Comparison of ENCODE assay signal across 16 mouse cellular contexts in genomic region chr6:136645754-136646153, GRCm38 (mm10). TPM values are rescaled to one million over a fixed set of nuclear protein-coding genes. Genes with fewer than 3 reads are reported as not detected.
A peak's percentile ranks its signal among the peaks of the same experiment; 100 is the strongest.
DNase-seq lines count a peak whose midpoint lies in the region; ATAC-seq and TF ChIP-seq lines count a peak whose summit lies in the region.
"Had no signal": no experiment of that assay in that cellular context is flagged by ENCODE, and none has a peak within 500 bp of the region (broad histone marks: within the 10 kb centered on the region; RNA-seq: fewer than 3 reads in every experiment).

No protein-coding gene starts in this region.

- TF ChIP-seq CTCF in midbrain, postnatal 0 days (IDR thresholded peaks at IDR 0.05): no peak

- no peak overlapping the region for H3K4me3 ChIP-seq in embryonic facial prominence, embryonic 11.5 days (ENCODE audit: low read depth, low read length)
- no peak overlapping the region for H3K4me3 ChIP-seq in embryonic facial prominence, embryonic 10.5 days
- no peak overlapping the region for H3K4me3 ChIP-seq in midbrain, embryonic 11.5 days (ENCODE audit: low read depth, low read length)
- H3K4me3 ChIP-seq in midbrain, postnatal 0 days (ENCODE audit: low read depth, low read length): no peak overlapping the region
- H3K4me3 ChIP-seq in limb, embryonic 13.5 days: no peak overlapping the region
- no peak overlapping the region for H3K4me3 ChIP-seq in neural tube, embryonic 15.5 days (replicated peaks)
- H3K4me3 ChIP-seq: erythroblast, embryonic 14.5 days; megakaryocyte, embryonic 14.5 days had no signal

- H3K9me3 ChIP-seq in embryonic facial prominence, embryonic 11.5 days (replicated peaks; ENCODE audit: control insufficient read depth, low read length): no peaks in the 10 kb centered on the region
- H3K9me3 ChIP-seq in embryonic facial prominence, embryonic 10.5 days: 0 out of 2 replicates have a peak, but pooled peaks cover 3% of the 10 kb centered on the region
- H3K9me3 ChIP-seq in midbrain, embryonic 11.5 days (ENCODE audit: control insufficient read depth, low read length): no peaks in the 10 kb centered on the region; the same call in 1 of the 2 replicates
- H3K9me3 ChIP-seq in midbrain, postnatal 0 days (ENCODE audit: low read length): no peaks in the 10 kb centered on the region
- peaks cover 17% of the 10 kb centered on the region for H3K9me3 ChIP-seq in limb, embryonic 13.5 days
- no peaks in the 10 kb centered on the region for H3K9me3 ChIP-seq in neural tube, embryonic 15.5 days (replicated peaks)

- no peak overlapping the region for H3K9ac ChIP-seq in embryonic facial prominence, embryonic 11.5 days (replicated peaks; ENCODE audit: low read length)
- no peak overlapping the region for H3K9ac ChIP-seq in midbrain, embryonic 11.5 days (ENCODE audit: low read length)
- H3K9ac ChIP-seq in midbrain, postnatal 0 days (replicated peaks; ENCODE audit: low read length, poor library complexity, severe bottlenecking): no peak overlapping the region
- H3K9ac ChIP-seq in limb, embryonic 13.5 days: no peak overlapping the region
- no peak overlapping the region for H3K9ac ChIP-seq in neural tube, embryonic 15.5 days (replicated peaks)

- no peaks in the 10 kb centered on the region for H3K27me3 ChIP-seq in embryonic facial prominence, embryonic 11.5 days (ENCODE audit: control insufficient read depth, insufficient read depth, low read length)
- no peaks in the 10 kb centered on the region for H3K27me3 ChIP-seq in embryonic facial prominence, embryonic 10.5 days (replicated peaks; ENCODE audit: low read depth, poor library complexity, severe bottlenecking)
- no peaks in the 10 kb centered on the region for H3K27me3 ChIP-seq in midbrain, embryonic 11.5 days (ENCODE audit: control insufficient read depth, insufficient read depth, low read length)
- H3K27me3 ChIP-seq in midbrain, postnatal 0 days (ENCODE audit: insufficient read depth, low read length): no peaks in the 10 kb centered on the region
- no peaks in the 10 kb centered on the region for H3K27me3 ChIP-seq in limb, embryonic 13.5 days
- H3K27me3 ChIP-seq in neural tube, embryonic 15.5 days (replicated peaks): no peaks in the 10 kb centered on the region
- H3K27me3 ChIP-seq: megakaryocyte, embryonic 14.5 days had no signal

- H3K36me3 ChIP-seq in embryonic facial prominence, embryonic 11.5 days (replicated peaks; ENCODE audit: control insufficient read depth, insufficient read depth, low read depth, low read length): no peaks in the 10 kb centered on the region
- no peaks in the 10 kb centered on the region for H3K36me3 ChIP-seq in embryonic facial prominence, embryonic 10.5 days (replicated peaks)
- no peaks in the 10 kb centered on the region for H3K36me3 ChIP-seq in midbrain, embryonic 11.5 days (ENCODE audit: control insufficient read depth, insufficient read depth, low read length)
- no peaks in the 10 kb centered on the region for H3K36me3 ChIP-seq in midbrain, postnatal 0 days (ENCODE audit: insufficient read depth, low read length)
- no peaks in the 10 kb centered on the region for H3K36me3 ChIP-seq in limb, embryonic 13.5 days
- H3K36me3 ChIP-seq in neural tube, embryonic 15.5 days: no peaks in the 10 kb centered on the region

- WGBS in embryonic facial prominence, embryonic 11.5 days: 56% methylated on average over 9 of the region's 9 CpGs
- 61% methylated on average over 9 of the region's 9 CpGs for WGBS in embryonic facial prominence, embryonic 10.5 days
- 74% methylated on average over 9 of the region's 9 CpGs for WGBS in midbrain, embryonic 11.5 days
- 68% methylated on average over 9 of the region's 9 CpGs for WGBS in midbrain, postnatal 0 days
- whole genome bisulfite sequencing in limb, embryonic 13.5 days: 41% methylated on average over 9 of the region's 9 CpGs
- 33% methylated on average over 9 of the region's 9 CpGs for WGBS in neural tube, embryonic 15.5 days

- DNase-seq in embryonic facial prominence, embryonic 11.5 days (ENCODE audit: low spot score): peak; percentile 3
- no peak for DNase-seq in embryonic facial prominence, embryonic 10.5 days (ENCODE audit: low spot score)
- peak; percentile 19 for DNase-seq in midbrain, embryonic 11.5 days (ENCODE audit: low spot score, missing footprints)
- DNase-seq in midbrain, postnatal 0 days (ENCODE audit: low spot score): no peak
- DNase-seq in natural killer cell, adult 2 months (ENCODE audit: low spot score in 2 of 2): no peak
- no peak for DNase-seq in gastrocnemius, postnatal 4 days (ENCODE audit: low spot score in 2 of 2)
- DNase-seq: adrenal gland, postnatal 10 days; cerebellum, postnatal 10 days; gastrocnemius, postnatal 10 days; heart, postnatal 14 days; kidney, postnatal 14 days; thymus, postnatal 25 days had no signal

- H3K4me2 ChIP-seq in embryonic facial prominence, embryonic 11.5 days (ENCODE audit: low read depth, low read length): no peak overlapping the region
- H3K4me2 ChIP-seq in midbrain, embryonic 11.5 days: no peak overlapping the region
- no peak overlapping the region for H3K4me2 ChIP-seq in midbrain, postnatal 0 days (ENCODE audit: low read depth, low read length, poor library complexity, severe bottlenecking)
- H3K4me2 ChIP-seq in limb, embryonic 13.5 days (replicated peaks): peak overlapping the region; percentile 30; the same call in 1 of the 2 replicates
- peak overlapping the region; percentile 35 for H3K4me2 ChIP-seq in neural tube, embryonic 15.5 days

- H3K27ac ChIP-seq in embryonic facial prominence, embryonic 11.5 days (replicated peaks; ENCODE audit: low read depth, low read length): no peak overlapping the region
- no peak overlapping the region for H3K27ac ChIP-seq in embryonic facial prominence, embryonic 10.5 days (replicated peaks)
- no peak overlapping the region for H3K27ac ChIP-seq in midbrain, embryonic 11.5 days (ENCODE audit: low read depth, low read length)
- H3K27ac ChIP-seq in midbrain, postnatal 0 days (ENCODE audit: low read depth, low read length): no peak overlapping the region
- no peak overlapping the region for H3K27ac ChIP-seq in limb, embryonic 13.5 days
- H3K27ac ChIP-seq in neural tube, embryonic 15.5 days (replicated peaks): no peak overlapping the region; the same call in 1 of the 2 replicates

- ATAC-seq in embryonic facial prominence, embryonic 11.5 days (replicated peaks; ENCODE audit: insufficient number of reproducible peaks, low FRiP score, low TSS enrichment, low read depth): no peak
- ATAC-seq in midbrain, embryonic 11.5 days (ENCODE audit: low FRiP score): no peak
- no peak for ATAC-seq in midbrain, postnatal 0 days (ENCODE audit: low FRiP score)
- no peak; the same call in 1 of the 2 replicates for ATAC-seq in limb, embryonic 13.5 days (ENCODE audit: low FRiP score, low read depth)
- ATAC-seq in neural tube, embryonic 15.5 days (ENCODE audit: low FRiP score): 0 out of 2 replicates have a peak, but pooled peaks have one; percentile 28

- no peaks in the 10 kb centered on the region; the same call in 1 of the 2 replicates for H3K4me1 ChIP-seq in embryonic facial prominence, embryonic 11.5 days (ENCODE audit: control insufficient read depth, insufficient read depth, low read length)
- peaks cover 9% of the 10 kb centered on the region for H3K4me1 ChIP-seq in embryonic facial prominence, embryonic 10.5 days
- no peaks in the 10 kb centered on the region for H3K4me1 ChIP-seq in midbrain, embryonic 11.5 days (ENCODE audit: control insufficient read depth, insufficient read depth, low read length)
- no peaks in the 10 kb centered on the region for H3K4me1 ChIP-seq in midbrain, postnatal 0 days (ENCODE audit: insufficient read depth, low read length)
- H3K4me1 ChIP-seq in limb, embryonic 13.5 days: peaks cover 12% of the 10 kb centered on the region; the same call in 1 of the 2 replicates
- H3K4me1 ChIP-seq in neural tube, embryonic 15.5 days: peaks cover 10% of the 10 kb centered on the region
- H3K4me1 ChIP-seq: megakaryocyte, embryonic 14.5 days had no signal

RNA-seq across cellular contexts. Expression of gene Plbd1, which starts 16.0 kb away (rescaled TPM):
- polyA plus RNA-seq in embryonic facial prominence, embryonic 11.5 days (2014; fragmentation: Nextera tagmentation; extraction: Ambion mirVana): 1.9 and 2.5 TPM in 2 replicates
- 1.9 and 2.6 TPM in 2 replicates for polyA plus RNA-seq in embryonic facial prominence, embryonic 10.5 days (2016; fragmentation: Nextera tagmentation; extraction: Ambion mirVana)
- 0.84 and 1.4 TPM in 2 replicates for polyA plus RNA-seq in midbrain, embryonic 11.5 days (2014; fragmentation: Nextera tagmentation; extraction: Ambion mirVana)
- 0.47 TPM in 1 of 2 replicates, not detected in the other for total RNA-seq in midbrain, postnatal 0 days (2014; rRNA removed)
- polyA plus RNA-seq in midbrain, postnatal 0 days (2015; fragmentation: Nextera tagmentation; extraction: Ambion mirVana): 0.22 and 0.27 TPM in 2 replicates
- 3.0 and 3.8 TPM in 2 replicates for polyA plus RNA-seq in limb, embryonic 13.5 days (2015; fragmentation: Nextera tagmentation; extraction: Ambion mirVana)
- 0.72 and 3.1 TPM in 2 replicates for polyA plus RNA-seq in neural tube, embryonic 15.5 days (2015; fragmentation: Nextera tagmentation; extraction: Ambion mirVana)
- 10 to 100 TPM; 14.2 to 15.5 TPM for total RNA-seq in gastrocnemius, postnatal 4 days (2021)

Comparison
In these comparisons a context has a peak if more than half of its experiments do, and no peak if none do; other contexts are left out.
1. DNase-seq: peak in embryonic facial prominence, embryonic 11.5 days (single experiment) and midbrain, embryonic 11.5 days (single experiment); none in embryonic facial prominence, embryonic 10.5 days (single experiment), midbrain, postnatal 0 days (single experiment), natural killer cell, adult 2 months (0 of 2) and gastrocnemius, postnatal 4 days (0 of 2).
2. H3K4me2 ChIP-seq: peak in limb, embryonic 13.5 days (single experiment) and neural tube, embryonic 15.5 days (single experiment); none in embryonic facial prominence, embryonic 11.5 days (single experiment), midbrain, embryonic 11.5 days (single experiment) and midbrain, postnatal 0 days (single experiment).